Mouse (Mus musculus): ENCODE results near the gene Ddhd1. TPM values are rescaled to one million over a fixed set of nuclear protein-coding genes. Genes with fewer than 3 reads are reported as not detected.

The Ddhd1 gene
- total and polyA plus RNA-seq, 3 experiments = 8.5 to 55.2 (median 31.1) TPM

- DNase-seq (ENCODE audit: low spot score) (no peak), ATAC-seq (ENCODE audit: extremely low read depth, insufficient number of reproducible peaks, low FRiP score, poor library complexity, severe bottlenecking) (no peak)
- H3K36me3 ChIP-seq (replicated peaks) = no peaks in the 10 kb centered on the region
- no peak overlapping the region for H3K4me3 ChIP-seq (ENCODE audit: low read depth, low read length)
- H3K4me1 ChIP-seq (ENCODE audit: insufficient read depth, low read depth, low read length) = peaks cover 4% of the 10 kb centered on the region
- H3K9me3 ChIP-seq (replicated peaks) = no peaks in the 10 kb centered on the region
- H3K27me3 ChIP-seq (ENCODE audit: insufficient read depth, low read length) = peaks cover 21% of the 10 kb centered on the region
- TF ChIP-seq CTCF (IDR thresholded peaks at IDR 0.05; ENCODE audit: low read depth, low read length) (no peak), TAL1 (conservative IDR thresholded peaks at IDR 0.05; ENCODE audit: low read depth, low read length) (no peak), GATA2 (IDR thresholded peaks at IDR 0.05; ENCODE audit: borderline replicate concordance, low read depth, low read length) (no peak), POLR2AphosphoS5 (IDR thresholded peaks at IDR 0.05; ENCODE audit: insufficient replicate concordance, low read depth, low read length) (no peak), GATA1 (IDR thresholded peaks at IDR 0.05; ENCODE audit: borderline replicate concordance, low read length) (no peak)
Observed at GRCm38 (mm10) chr14:45693891-45694290, 35.9 kb upstream of the Ddhd1 start.

GRCm38 (mm10) chr14:45690520-45691246, 32.7 kb upstream of the Ddhd1 start:
- Histone ChIP-seq H3K9me3 (replicated peaks) (no peaks in the 10 kb centered on the region), H3K36me3 (replicated peaks) (no peaks in the 10 kb centered on the region), H3K27me3 (ENCODE audit: insufficient read depth, low read length) (peaks cover 23% of the 10 kb centered on the region), H3K4me3 (ENCODE audit: low read depth, low read length) (peak overlapping the region; percentile 31; the same call in 1 of the 2 replicates), H3K4me1 (ENCODE audit: insufficient read depth, low read depth, low read length) (peaks cover 4% of the 10 kb centered on the region)
- TF ChIP-seq TAL1 (conservative IDR thresholded peaks at IDR 0.05; ENCODE audit: low read depth, low read length) (no peak), POLR2AphosphoS5 (IDR thresholded peaks at IDR 0.05; ENCODE audit: insufficient replicate concordance, low read depth, low read length) (no peak), CTCF (IDR thresholded peaks at IDR 0.05; ENCODE audit: low read depth, low read length) (no peak), GATA1 (IDR thresholded peaks at IDR 0.05; ENCODE audit: borderline replicate concordance, low read length) (no peak), GATA2 (IDR thresholded peaks at IDR 0.05; ENCODE audit: borderline replicate concordance, low read depth, low read length) (no peak)
- ATAC-seq (ENCODE audit: extremely low read depth, insufficient number of reproducible peaks, low FRiP score, poor library complexity, severe bottlenecking) (peak; percentile 28; the same call in 1 of the 2 replicates), DNase-seq (ENCODE audit: low spot score) (peak; percentile 7)

GRCm38 (mm10) chr14:45685313-45685712, 27.4 kb upstream of the Ddhd1 start:
- Histone ChIP-seq H3K4me3 (ENCODE audit: low read depth, low read length) (no peak overlapping the region), H3K36me3 (replicated peaks) (no peaks in the 10 kb centered on the region), H3K4me1 (ENCODE audit: insufficient read depth, low read depth, low read length) (no peaks in the 10 kb centered on the region), H3K27me3 (ENCODE audit: insufficient read depth, low read length) (peaks cover 7% of the 10 kb centered on the region; the same call in 1 of the 2 replicates), H3K9me3 (replicated peaks) (no peaks in the 10 kb centered on the region)
- ATAC-seq (ENCODE audit: extremely low read depth, insufficient number of reproducible peaks, low FRiP score, poor library complexity, severe bottlenecking) (no peak), DNase-seq (ENCODE audit: low spot score) (no peak)
- TF ChIP-seq TAL1 (conservative IDR thresholded peaks at IDR 0.05; ENCODE audit: low read depth, low read length) (no peak), CTCF (IDR thresholded peaks at IDR 0.05; ENCODE audit: low read depth, low read length) (no peak), POLR2AphosphoS5 (IDR thresholded peaks at IDR 0.05; ENCODE audit: insufficient replicate concordance, low read depth, low read length) (no peak), GATA2 (IDR thresholded peaks at IDR 0.05; ENCODE audit: borderline replicate concordance, low read depth, low read length) (no peak), GATA1 (IDR thresholded peaks at IDR 0.05; ENCODE audit: borderline replicate concordance, low read length) (no peak)

- Histone ChIP-seq H3K4me1 (ENCODE audit: insufficient read depth, low read depth, low read length) (no peaks in the 10 kb centered on the region), H3K27me3 (ENCODE audit: insufficient read depth, low read length) (peaks cover 5% of the 10 kb centered on the region; the same call in 1 of the 2 replicates), H3K36me3 (replicated peaks) (no peaks in the 10 kb centered on the region), H3K4me3 (ENCODE audit: low read depth, low read length) (no peak overlapping the region), H3K9me3 (replicated peaks) (no peaks in the 10 kb centered on the region)
- no peak for TF ChIP-seq CTCF (IDR thresholded peaks at IDR 0.05; ENCODE audit: low read depth, low read length)
- TF ChIP-seq TAL1 (conservative IDR thresholded peaks at IDR 0.05; ENCODE audit: low read depth, low read length) = no peak
- no peak for TF ChIP-seq GATA1 (IDR thresholded peaks at IDR 0.05; ENCODE audit: borderline replicate concordance, low read length)
- TF ChIP-seq POLR2AphosphoS5 (IDR thresholded peaks at IDR 0.05; ENCODE audit: insufficient replicate concordance, low read depth, low read length) = no peak
- no peak for TF ChIP-seq GATA2 (IDR thresholded peaks at IDR 0.05; ENCODE audit: borderline replicate concordance, low read depth, low read length)
- DNase-seq (ENCODE audit: low spot score) (no peak), ATAC-seq (ENCODE audit: extremely low read depth, insufficient number of reproducible peaks, low FRiP score, poor library complexity, severe bottlenecking) (no peak)
Observed at GRCm38 (mm10) chr14:45676722-45677121, 18.8 kb upstream of the Ddhd1 start.

GRCm38 (mm10) chr14:45668325-45668724, 10.4 kb upstream of the Ddhd1 start:
- Histone ChIP-seq H3K9me3 (replicated peaks) (no peaks in the 10 kb centered on the region), H3K4me1 (ENCODE audit: insufficient read depth, low read depth, low read length) (no peaks in the 10 kb centered on the region), H3K27me3 (ENCODE audit: insufficient read depth, low read length) (peaks cover 11% of the 10 kb centered on the region), H3K36me3 (replicated peaks) (no peaks in the 10 kb centered on the region), H3K4me3 (ENCODE audit: low read depth, low read length) (no peak overlapping the region)
- DNase-seq (ENCODE audit: low spot score) (no peak), ATAC-seq (ENCODE audit: extremely low read depth, insufficient number of reproducible peaks, low FRiP score, poor library complexity, severe bottlenecking) (no peak)
- no peak for TF ChIP-seq CTCF (IDR thresholded peaks at IDR 0.05; ENCODE audit: low read depth, low read length)
- no peak for TF ChIP-seq POLR2AphosphoS5 (IDR thresholded peaks at IDR 0.05; ENCODE audit: insufficient replicate concordance, low read depth, low read length)
- TF ChIP-seq TAL1 (conservative IDR thresholded peaks at IDR 0.05; ENCODE audit: low read depth, low read length) = no peak
- no peak for TF ChIP-seq GATA2 (IDR thresholded peaks at IDR 0.05; ENCODE audit: borderline replicate concordance, low read depth, low read length)
- no peak for TF ChIP-seq GATA1 (IDR thresholded peaks at IDR 0.05; ENCODE audit: borderline replicate concordance, low read length)

- ATAC-seq (ENCODE audit: extremely low read depth, insufficient number of reproducible peaks, low FRiP score, poor library complexity, severe bottlenecking) (no peak), DNase-seq (ENCODE audit: low spot score) (no peak)
- H3K36me3 ChIP-seq (replicated peaks) = no peaks in the 10 kb centered on the region
- no peak overlapping the region for H3K4me3 ChIP-seq (ENCODE audit: low read depth, low read length)
- no peak for TF ChIP-seq GATA2 (IDR thresholded peaks at IDR 0.05; ENCODE audit: borderline replicate concordance, low read depth, low read length)
- TF ChIP-seq CTCF (IDR thresholded peaks at IDR 0.05; ENCODE audit: low read depth, low read length) = no peak
- TF ChIP-seq GATA1 (IDR thresholded peaks at IDR 0.05; ENCODE audit: borderline replicate concordance, low read length) = no peak
- TF ChIP-seq TAL1 (conservative IDR thresholded peaks at IDR 0.05; ENCODE audit: low read depth, low read length) = no peak
- no peak for TF ChIP-seq POLR2AphosphoS5 (IDR thresholded peaks at IDR 0.05; ENCODE audit: insufficient replicate concordance, low read depth, low read length)
- peaks cover 14% of the 10 kb centered on the region for H3K27me3 ChIP-seq (ENCODE audit: insufficient read depth, low read length)
- no peaks in the 10 kb centered on the region for H3K4me1 ChIP-seq (ENCODE audit: insufficient read depth, low read depth, low read length)
- no peaks in the 10 kb centered on the region for H3K9me3 ChIP-seq (replicated peaks)
Observed at GRCm38 (mm10) chr14:45667231-45667630, 9.3 kb upstream of the Ddhd1 start.
